Mouse (Mus musculus) ovary, postnatal 14 days (tissue): ENCODE measurements around the gene Mdn1.

Source experiments
- DNase-seq: peaks from one replicate; pipeline ENCODE4 v3.0.0; 2022; ENCODE audit warnings: low spot score

Mdn1 gene

GRCm38 (mm10) chr4:32656918-32657662, at the start of gene Mdn1:
Gene Mdn1 (plus strand): TSS chr4:32657119.
- peak; percentile 95 for DNase-seq

DNA sequence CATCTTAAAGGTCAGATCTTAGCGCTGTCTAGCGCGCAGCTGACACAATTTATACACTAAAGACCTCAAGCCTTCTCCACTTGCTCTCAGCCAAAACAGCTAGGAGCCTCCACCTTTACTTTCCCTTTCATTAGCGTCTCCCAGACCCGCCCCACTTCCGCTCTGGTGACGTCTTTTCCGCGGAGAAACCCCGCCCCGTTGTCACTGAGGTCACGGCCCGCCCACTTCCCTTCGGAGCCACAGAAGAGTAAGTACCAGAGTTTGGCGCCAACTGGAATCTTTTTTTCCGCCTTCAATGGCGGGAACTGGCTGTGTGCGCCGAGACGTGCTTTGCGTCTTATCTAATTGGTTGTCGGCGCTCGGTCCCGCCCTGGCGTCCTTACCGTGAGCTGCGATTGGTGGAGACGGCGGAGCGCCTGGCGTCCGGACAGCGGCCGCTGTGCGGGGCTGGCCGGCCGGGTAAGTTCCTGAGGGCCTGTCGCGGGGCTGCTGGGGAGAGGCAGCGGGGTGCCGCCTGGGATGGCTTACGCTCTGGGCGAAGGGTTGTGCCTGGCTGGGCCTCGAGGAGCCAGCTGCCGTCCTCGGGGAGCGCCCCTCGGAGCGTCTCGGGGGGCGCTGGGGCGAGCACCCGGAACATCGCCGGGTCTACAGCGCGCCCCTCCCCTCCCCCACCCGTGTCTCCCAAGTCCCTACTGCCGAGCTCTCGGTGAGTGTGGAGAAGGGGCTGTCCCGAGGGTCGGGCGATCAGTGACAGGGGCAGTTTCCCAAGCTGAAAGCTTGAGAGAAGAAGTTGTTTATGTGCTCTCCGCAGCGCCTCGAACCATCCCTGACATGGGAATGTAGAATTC, 41.7 kb upstream of the Mdn1 start, which contains the start of gene Casp8ap2:
Gene Casp8ap2 (plus strand): TSS at position 418 of the 848 bp plus-strand sequence.
- DNase-seq, result peak; percentile 98

- DNase-seq, result no peak
Observed at GRCm38 (mm10) chr4:32621637-32622036, 35.3 kb upstream of the Mdn1 start.

DNA sequence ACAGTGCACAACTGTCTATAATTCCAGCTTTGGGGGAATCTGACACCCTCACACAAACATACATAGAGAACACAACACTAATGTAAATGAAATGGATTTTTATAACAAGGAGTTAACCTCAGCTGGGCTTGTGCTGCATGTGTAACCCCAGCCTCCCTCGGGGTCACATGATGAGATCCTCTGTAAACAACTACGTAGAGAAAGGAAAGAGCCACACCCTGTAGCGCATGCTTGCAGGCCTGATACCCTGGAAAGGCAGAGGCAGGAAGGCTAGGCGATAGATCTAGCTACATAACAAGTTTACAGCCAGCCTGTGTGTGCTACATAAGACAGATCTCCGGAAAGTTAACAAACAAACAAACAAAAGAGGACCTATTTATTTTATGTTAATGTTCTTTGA, 5.2 kb upstream of the Mdn1 start:
- DNase-seq, result no peak

DNA sequence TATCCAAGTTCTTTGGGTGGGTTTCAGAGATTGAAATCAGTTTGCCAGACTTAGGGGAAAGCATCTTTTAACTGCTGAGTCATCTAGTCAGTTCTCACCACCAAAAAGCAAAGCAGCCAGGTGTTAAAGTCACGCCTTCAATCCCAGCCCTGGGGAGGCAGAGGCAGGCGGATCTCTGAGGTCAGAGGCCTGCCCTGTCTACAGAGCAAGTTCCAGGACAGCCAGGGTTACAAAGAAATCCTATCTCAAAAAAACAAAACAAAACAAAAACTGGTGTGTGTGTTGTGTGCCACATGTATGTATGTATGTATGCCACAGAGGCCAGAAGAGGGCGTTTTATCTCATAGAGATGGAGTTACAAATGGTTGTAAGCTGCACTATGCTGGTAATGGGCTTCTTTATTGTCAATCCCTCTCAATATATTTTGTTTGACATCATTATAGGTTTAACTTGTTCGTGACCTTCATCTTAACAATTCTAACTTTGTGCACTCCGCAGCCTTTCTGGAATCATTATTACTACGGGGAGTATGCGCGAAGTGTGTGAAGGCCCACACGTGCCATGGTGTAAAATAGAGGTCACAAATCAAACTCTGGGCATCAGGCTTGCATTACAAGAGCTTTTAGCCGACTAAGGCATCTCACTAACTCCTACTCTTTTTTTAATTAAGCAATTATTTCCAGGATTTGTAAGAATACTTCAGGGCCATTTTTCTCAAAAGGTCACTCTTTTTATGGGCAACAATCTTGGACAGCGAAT, 594 bp upstream of the Mdn1 start:
- DNase-seq, result no peak

DNA sequence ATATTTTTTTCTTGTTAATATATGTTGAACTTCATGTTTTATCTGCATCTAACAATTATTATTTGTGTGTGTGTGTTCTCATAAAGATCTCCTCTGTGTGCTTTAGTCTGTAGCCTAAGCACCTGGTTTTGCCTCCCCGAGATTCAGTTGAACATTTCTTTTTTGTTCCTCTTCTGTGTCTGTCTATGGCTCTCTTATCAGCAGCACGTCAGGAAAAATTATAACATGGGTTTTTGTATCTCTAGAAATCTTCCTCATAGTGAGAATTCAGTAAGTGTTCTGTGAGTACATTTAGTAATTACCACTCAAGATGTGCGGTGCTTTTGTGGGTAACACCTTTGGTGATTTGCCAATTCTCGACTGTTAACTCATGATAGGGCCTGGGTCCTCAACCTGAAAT, 8.9 kb downstream of the Mdn1 start:
- no peak for DNase-seq

- no peak for DNase-seq
Observed at GRCm38 (mm10) chr4:32668291-32668690, 11.4 kb downstream of the Mdn1 start.

GRCm38 (mm10) chr4:32669825-32670224, 12.9 kb downstream of the Mdn1 start:
- no peak for DNase-seq

- DNase-seq, result no peak
Observed at GRCm38 (mm10) chr4:32674025-32674424, 17.1 kb downstream of the Mdn1 start.

DNA sequence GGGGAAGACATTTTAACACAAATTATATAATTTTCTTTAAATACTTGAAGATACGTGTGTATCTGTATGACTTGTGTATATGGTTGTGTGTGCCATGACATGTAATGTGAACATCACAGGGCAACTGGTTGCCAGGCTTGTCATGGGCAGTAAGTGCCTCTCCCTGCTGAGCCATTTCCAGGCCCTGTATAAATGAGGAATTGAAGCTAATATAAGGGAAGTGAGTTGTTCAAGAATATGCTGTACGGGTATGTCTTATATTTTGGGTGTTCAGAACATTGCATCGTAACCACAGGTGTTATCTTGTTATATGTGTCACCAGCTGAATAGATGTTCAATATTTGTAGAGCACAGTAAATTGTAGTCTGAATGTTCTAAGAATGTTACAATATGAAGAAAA, 20.6 kb downstream of the Mdn1 start:
- no peak for DNase-seq

GRCm38 (mm10) chr4:32680843-32681242, 23.9 kb downstream of the Mdn1 start:
- no peak for DNase-seq

DNA sequence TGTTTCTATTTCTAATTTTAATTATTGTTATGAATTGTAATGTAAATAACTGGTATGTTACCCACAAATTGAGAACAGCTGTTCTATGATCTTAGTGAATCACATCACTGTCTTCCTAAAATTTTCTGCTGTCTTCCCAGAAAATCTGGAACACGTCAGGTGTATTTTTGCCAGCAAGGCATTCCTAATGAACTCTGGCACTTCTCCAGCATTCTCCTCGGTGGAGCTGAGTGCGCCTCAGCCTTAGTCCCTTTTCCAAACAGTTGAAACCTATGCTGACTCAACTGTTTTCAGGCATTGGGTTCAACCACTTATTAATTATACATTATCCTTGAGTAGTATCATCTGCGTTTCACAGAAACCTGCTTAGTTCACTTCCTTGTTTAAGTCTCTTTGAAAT, 25.6 kb downstream of the Mdn1 start:
- no peak for DNase-seq

DNA sequence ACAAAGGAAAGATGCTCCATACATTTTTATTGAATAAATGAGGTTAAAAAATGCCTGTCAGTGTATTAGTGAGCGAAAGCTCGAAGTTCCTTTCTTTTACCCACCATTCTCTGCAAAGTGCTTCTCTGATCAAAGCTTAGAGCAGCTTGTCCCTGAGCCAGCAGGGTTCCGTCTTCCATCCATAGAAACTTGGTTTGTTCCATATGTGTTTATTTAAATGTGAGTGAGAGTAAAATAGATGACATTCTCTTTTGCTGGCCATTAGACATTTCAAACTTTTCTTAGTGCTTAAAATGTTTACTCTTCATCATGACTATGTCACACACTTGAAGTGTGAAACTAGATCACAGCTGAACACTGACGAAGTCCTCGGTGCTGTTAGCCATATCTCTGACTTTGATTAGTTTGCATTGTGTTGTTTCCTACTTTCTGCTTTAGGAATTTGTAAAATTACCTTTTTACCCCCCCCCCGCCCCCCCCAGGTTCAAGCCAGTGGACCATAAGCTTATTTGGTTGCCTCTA, 26.2 kb downstream of the Mdn1 start:
- DNase-seq, result no peak

DNA sequence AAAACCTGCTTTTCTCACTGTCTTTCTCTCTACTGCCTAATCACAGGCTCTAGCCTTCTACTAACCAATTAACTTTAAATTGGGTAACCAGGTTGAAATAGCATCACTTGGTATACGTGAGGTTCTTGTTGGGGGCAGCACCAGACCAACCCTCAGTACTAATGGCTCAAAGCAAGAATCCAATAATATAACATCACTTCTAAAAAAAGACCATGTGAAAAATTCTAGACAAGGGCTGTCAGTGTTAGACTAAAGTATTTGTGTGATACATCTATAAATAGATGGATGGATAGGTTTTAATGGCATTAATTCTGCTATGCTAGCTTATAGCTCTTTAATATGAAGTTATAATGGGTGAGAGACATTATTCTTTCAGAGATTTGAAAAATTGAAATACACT, 60.8 kb downstream of the Mdn1 start:
- no peak for DNase-seq

DNA sequence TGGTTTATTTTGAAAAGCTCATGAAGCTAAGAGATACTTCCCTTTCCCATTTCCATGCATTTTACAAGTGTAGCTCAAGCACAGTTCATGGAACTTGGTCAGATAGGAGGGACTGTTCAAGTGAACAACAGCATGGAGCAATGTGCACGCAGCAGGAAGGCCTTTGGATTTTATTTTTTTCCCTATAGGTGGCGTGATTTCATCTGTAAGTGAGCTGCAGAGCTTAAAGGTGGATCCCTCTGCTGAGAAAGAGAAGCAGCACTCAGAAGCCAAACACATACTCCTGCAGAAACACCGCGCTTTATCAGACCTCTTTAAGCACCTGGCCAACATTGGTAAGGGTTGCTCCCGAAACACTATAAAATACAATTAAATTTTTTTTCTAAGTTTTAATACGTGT, 88.5 kb downstream of the Mdn1 start:
- DNase-seq, result no peak

- DNase-seq, result no peak
Observed at GRCm38 (mm10) chr4:32748396-32748795, 91.5 kb downstream of the Mdn1 start.

DNA sequence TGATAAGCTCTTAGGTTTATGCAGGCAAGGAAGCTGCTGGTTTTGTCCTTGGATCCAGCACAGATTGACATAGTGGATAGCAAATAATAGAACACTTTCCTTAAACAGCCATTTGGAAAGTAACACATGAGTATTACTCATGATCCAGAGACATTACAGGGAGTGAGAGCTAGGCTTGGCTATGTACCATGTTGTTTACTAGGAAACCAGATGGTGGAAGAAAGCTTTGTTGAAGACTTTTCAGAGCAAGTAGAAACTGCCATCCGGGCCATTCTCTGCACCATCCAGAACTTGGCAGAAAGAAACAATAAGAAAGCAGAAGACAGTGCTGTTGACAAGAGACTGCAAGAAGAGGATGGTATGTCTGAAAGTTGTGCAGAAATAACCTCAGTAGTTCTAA, 93.8 kb downstream of the Mdn1 start:
- no peak for DNase-seq

GRCm38 (mm10) chr4:32757430-32757829, 100.5 kb downstream of the Mdn1 start:
- no peak for DNase-seq

- DNase-seq, result no peak
Observed at GRCm38 (mm10) chr4:32767471-32767870, 110.6 kb downstream of the Mdn1 start.

GRCm38 (mm10) chr4:32768046-32768445, 111.1 kb downstream of the Mdn1 start:
- DNase-seq, result no peak

DNA sequence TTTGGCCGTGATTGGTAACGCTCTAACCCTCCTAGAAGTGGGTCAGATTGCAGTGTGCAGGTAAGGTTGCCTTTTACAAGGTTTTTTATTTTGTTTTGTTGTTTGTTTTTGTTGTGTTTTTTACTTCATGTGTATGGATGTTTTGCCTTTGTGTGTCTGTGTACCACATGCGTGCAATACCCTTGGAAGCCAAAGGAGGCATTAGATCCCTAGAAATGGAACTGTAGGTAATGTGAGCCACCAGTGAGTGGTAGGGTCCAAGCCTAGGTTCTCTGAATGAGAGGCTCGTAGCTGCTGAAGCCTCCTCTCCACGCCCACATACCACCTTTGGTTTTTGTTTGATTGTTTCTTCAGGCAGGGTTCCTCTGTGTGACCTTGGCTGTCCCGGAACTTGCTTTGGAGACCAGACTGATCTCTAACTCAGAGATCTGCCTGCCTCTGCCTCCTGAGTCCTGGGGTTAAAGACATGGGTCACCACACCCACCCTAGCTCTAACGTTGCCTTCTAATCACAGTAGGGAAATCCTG, 113.4 kb downstream of the Mdn1 start:
- no peak for DNase-seq

DNA sequence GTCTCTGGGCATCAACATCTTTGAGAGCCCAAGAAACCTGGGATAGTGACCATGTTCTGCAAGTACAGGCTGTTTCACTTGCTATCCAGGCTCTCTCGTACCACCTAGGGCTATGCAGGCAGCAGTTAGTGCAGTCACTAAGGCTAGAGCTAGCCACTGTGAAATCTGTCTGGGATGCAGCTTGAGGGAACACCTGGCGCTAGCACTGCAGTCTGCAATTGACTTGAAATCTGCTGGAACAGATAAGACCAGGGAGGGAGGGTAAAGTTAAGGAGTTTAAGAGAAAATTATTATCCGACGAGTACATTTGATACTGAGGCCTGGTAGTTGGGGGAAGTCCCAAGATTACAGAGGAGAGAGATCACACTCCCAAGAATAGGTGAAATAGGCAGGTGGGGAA, 123.1 kb downstream of the Mdn1 start:
- DNase-seq, result no peak
